Mouse (Mus musculus): ENCODE results near the gene Edem3.

- TF ChIP-seq CTCF (IDR thresholded peaks at IDR 0.05; ENCODE audit: borderline replicate concordance, control insufficient read depth, extremely low read depth, insufficient read depth, low read length, poor library complexity) (no peak), POLR2A (IDR thresholded peaks at IDR 0.05; ENCODE audit: control insufficient read depth, extremely low read depth, insufficient read depth, low read length, poor library complexity) (no peak)
Measured at GRCm38 (mm10) chr1:151708966-151709733, 46.0 kb upstream of the Edem3 start.

Data from thymus, adult 2 months (tissue).